Mouse (Mus musculus): Measurements from ENCODE around the gene Rpl18. TPM values are rescaled to one million over a fixed set of nuclear protein-coding genes. Genes with fewer than 3 reads are reported as not detected.

Gene Rpl18
- total RNA-seq (2021), result 100 to 1,000 TPM; 451 to 508 TPM
- long read RNA-seq, experiment 1, transcript Rpl18-201 (6 exons, 679 nt), result major isoform, 44 of 57 reads
- long read RNA-seq, experiment 1, transcript Rpl18-205 (2 exons, 450 nt), result minor isoform, 5 of 57 reads
- long read RNA-seq, experiment 1, partial matches to known transcripts, result 7 of 57 reads
- long read RNA-seq, experiment 1, other reads (novel, unspliced or antisense), result 0 of 57 reads
- long read RNA-seq, experiment 2, transcript Rpl18-201 (6 exons, 679 nt), result major isoform, 48 of 60 reads
- long read RNA-seq, experiment 2, partial matches to known transcripts, result 9 of 60 reads
- long read RNA-seq, experiment 2, other reads (novel, unspliced or antisense), result 0 of 60 reads

DNA sequence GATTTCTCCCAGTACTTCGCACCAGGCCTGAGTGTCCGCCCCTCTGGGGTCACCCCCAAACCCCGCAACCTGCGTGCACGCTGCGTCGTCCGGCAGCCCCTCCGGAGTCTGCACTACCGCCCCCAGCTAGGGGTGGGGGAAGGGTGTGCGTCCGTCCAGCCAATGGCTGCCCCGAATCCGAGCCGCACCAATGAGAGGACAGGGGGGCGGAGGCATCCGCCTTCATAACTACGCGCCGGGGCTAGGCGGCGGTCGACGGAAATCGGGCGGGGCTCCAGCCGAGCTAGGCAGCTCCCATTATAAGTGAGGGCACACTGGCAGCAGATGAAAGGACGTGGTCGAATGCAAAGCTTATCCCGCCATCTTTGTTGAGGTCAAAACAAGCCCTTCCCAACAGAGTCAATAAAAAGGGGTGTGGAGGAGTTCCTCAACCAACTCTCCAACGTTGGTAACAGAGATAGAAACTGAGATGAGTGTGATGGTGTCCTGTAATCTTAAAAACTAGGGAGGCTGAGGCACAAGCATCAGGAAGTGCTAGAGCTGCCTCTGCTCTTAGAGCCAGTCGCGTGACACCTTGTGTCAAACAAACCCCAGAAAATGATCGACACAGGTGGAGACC is at the start of gene Rpl18:
Gene Rpl18 (plus strand): TSS at position 368 of the 619 bp plus-strand sequence.
- intact Hi-C loops (cut with DNase I), result loop anchor here (10.0 kb wide), 2 partner anchors 1160 to 1340 kb away; partner anchors contain the start of gene Nr1h2
- peak; percentile 99 for DNase-seq
- H3K27ac ChIP-seq, result peak within 1 kb of the TSS; percentile 94

DNA sequence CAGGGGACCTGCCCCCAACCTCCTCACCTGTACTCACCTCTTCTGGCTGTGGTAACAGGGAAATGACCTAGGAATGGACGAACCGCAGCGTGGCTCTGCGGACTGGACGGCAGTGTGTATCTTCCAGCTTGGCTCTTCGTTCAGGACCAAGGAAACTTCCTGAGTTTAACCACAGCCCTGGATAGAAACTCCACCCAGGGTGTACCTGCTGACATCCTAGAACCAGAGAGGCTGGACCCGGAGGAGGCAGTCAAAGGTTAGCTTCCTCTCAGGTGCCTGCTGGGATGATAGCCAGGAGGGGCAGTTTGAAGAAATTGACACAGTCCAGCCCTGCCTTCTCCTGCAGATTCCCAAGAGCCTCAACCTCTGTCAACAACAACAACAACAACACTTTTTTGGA is 49.1 kb upstream of the Rpl18 start, which contains the start of gene Fut2:
Gene Fut2 (minus strand): TSS at position 234 of the 400 bp plus-strand sequence.
- TF ChIP-seq CTCF (IDR thresholded peaks at IDR 0.05), result no peak
- Histone ChIP-seq H3K4me3 (no peak within 1 kb of the TSS), H3K27ac (no peak within 1 kb of the TSS)
- DNase-seq, result peak; percentile 8
- intact Hi-C loops (cut with DNase I), result no loop called here

More for the DNA sequence above, at the start of gene Rpl18:
- no peak for TF ChIP-seq CTCF (IDR thresholded peaks at IDR 0.05)
- H3K4me3 ChIP-seq, result peak within 1 kb of the TSS; percentile 93

DNA sequence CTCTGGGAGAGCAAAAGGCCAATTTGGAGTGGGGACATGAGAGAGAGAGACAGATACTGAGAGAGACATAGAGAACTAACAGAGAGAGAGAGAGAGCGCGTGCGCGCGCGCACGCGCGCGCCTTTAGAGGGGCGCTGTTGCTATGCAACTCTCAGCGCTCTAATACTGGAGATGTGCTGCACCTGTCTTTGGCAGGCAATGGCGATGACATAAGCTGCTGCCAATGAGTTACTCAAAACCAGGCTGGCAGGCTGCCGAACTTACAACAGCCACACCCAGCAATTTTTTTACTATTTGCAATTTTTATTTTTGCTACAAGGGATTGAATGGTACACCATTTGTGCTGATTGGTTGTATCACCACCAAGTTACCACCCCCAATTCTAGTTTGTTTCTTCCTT is 47.5 kb upstream of the Rpl18 start:
- no peak overlapping the region for H3K4me3 ChIP-seq
- no peak overlapping the region for H3K27ac ChIP-seq
- no peak for TF ChIP-seq CTCF (IDR thresholded peaks at IDR 0.05)
- intact Hi-C loops (cut with DNase I), result no loop called here
- DNase-seq, result peak; percentile 25

DNA sequence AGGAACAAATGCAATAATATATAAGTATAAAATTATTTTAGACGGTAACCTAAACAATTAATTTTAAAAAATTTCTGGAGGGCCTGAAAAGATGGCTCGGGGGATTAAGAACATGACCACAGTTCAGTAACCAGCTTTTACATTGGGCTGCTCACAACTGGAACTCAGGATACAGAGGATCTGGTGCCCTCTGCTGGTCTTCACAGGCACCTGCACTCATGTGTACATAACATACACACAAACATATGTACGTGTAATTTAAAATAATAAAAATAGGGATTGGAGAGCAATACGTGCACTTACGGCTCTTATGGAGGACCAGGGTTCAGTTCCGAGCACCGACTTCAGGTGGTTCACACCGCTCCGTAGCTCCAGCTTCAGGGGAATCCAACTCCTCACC is 46.3 kb upstream of the Rpl18 start:
- Histone ChIP-seq H3K27ac (no peak overlapping the region), H3K4me3 (no peak overlapping the region)
- intact Hi-C loops (cut with DNase I), result no loop called here
- DNase-seq, result peak; percentile 3
- TF ChIP-seq CTCF (IDR thresholded peaks at IDR 0.05), result peak; percentile 46

DNA sequence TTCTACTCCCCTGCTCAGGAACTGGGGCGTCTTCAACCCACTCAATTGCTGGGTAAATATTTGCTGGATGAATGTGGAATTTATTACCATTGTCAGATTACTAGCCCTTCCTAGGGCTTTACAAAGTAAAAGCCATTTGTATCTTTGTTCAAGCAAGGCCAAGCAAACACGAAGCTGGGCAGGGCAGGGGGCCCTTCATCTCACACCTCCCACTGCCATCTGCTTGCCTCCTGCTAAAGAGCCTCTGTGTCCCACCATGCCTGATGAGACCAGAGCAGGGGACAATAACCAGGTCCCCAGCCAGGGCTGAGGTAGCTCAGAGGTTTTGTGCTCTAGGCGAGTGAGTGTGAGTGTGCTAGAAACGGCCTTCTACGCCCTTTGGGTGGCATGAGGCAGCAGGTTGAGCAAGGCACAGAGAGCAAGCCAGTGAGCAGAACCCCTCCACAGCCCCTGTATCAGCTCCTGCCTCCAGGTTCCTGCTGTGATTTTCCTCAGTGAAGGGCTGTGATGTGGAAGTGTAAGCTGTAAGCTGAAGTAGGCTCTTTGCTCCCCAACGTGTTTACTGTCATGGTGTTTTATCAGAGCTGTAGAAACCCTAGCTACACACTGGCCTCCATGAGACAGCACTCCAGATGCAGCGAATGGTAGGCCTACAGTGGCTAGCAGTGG is 37.5 kb upstream of the Rpl18 start:
- no peak overlapping the region for H3K4me3 ChIP-seq
- intact Hi-C loops (cut with DNase I), result no loop called here
- DNase-seq, result no peak
- TF ChIP-seq CTCF (IDR thresholded peaks at IDR 0.05), result no peak
- no peak overlapping the region for H3K27ac ChIP-seq

DNA sequence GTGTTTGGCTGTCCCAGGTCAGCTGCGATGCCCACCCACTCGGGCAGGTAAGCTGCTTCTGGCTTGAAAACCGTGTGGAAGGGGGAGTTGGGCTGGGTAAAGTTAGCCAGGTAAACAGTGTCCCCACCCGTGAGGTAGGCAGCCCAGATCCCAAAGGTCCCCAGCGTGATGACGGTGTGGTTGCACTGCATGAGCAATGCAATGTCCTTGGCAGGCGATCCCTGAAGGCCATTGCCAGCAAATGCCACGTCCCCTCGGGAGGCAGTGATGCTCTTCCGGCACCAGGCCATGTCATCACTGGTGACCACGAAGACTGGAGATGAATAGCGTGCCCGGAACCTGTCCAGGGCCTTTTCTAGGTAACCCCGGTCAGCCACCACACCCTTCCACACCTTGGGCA is 36.7 kb upstream of the Rpl18 start:
- DNase-seq, result no peak
- no peak overlapping the region for H3K27ac ChIP-seq
- no peak overlapping the region for H3K4me3 ChIP-seq
- TF ChIP-seq CTCF (IDR thresholded peaks at IDR 0.05), result no peak
- intact Hi-C loops (cut with DNase I), result no loop called here

DNA sequence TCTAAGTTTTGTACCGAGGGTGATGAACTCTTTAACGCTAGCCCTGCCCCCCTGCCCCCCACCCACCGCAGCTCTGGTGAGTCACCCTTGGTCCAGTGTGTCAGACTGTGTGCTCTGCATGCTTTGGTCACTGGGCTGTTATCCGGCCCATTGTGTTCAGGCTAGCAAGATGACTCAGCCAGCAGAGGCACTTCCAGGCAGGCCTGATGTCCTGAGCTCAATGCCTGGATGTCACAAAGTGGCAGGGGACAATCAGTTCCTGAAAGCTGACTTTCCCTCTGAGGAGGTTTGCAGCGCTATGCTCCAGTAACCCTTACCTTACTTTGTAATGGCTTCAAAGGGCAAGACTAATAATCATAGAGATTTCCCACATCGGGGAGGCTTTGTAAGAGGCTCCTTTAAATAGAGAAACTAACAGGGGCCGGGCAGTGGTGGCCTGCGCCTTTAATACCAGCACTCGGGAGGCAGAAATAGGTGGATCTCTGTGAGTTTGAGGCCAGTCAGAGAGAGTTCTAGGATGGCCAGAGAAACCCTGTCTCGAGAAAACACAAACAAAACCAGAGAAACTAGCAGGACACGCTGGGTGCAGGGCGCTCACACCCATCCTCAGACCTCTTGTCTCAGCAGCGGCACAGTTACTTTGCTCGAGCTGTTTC is 35.2 kb upstream of the Rpl18 start:
- H3K27ac ChIP-seq, result peak overlapping the region; percentile 90
- TF ChIP-seq CTCF (IDR thresholded peaks at IDR 0.05), result no peak
- no peak overlapping the region for H3K4me3 ChIP-seq
- DNase-seq, result peak; percentile 51
- intact Hi-C loops (cut with DNase I), result loop anchor here (5.0 kb wide), 1 partner anchor 203 kb away; no protein-coding TSS in a partner anchor

DNA sequence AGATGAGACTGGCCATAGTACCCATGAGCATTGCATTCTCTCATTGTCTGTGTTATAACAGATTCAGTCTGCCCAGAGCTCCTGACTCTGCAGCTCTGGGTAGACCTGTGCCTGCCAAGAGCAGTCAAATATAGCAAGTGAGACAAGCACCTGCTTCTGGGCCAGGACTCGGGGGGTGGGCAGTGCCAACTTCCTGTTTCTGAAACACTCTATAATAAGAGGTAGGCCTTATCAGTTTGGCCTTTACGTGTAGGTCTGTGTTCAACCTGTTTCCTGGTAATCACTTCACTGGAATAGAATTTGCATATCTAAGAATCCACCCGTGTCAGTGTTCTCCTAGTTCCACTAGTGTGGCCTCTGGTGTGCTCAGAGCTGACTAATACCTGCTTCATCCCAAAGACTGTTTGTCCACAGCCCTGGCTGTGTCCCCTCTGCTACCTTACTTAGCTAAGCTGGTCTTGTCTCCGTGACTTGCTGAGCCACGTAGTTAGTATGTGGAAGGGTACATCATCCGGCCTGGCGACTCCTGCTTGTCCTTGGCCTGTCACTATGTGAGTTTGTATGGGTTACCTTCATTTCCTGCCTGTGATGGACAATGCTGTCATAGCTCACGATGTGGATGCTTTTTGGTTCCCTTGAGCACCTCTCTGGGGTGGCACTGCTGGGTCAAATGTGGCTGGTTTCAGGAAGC is 34.1 kb upstream of the Rpl18 start:
- TF ChIP-seq CTCF (IDR thresholded peaks at IDR 0.05), result no peak
- peak overlapping the region; percentile 17; the same call in 1 of the 2 replicates for H3K4me3 ChIP-seq
- peak overlapping the region; percentile 90 for H3K27ac ChIP-seq
- intact Hi-C loops (cut with DNase I), result loop anchor here (5.0 kb wide), 1 partner anchor 204 kb away; no protein-coding TSS in a partner anchor
- DNase-seq, result peak; percentile 82

DNA sequence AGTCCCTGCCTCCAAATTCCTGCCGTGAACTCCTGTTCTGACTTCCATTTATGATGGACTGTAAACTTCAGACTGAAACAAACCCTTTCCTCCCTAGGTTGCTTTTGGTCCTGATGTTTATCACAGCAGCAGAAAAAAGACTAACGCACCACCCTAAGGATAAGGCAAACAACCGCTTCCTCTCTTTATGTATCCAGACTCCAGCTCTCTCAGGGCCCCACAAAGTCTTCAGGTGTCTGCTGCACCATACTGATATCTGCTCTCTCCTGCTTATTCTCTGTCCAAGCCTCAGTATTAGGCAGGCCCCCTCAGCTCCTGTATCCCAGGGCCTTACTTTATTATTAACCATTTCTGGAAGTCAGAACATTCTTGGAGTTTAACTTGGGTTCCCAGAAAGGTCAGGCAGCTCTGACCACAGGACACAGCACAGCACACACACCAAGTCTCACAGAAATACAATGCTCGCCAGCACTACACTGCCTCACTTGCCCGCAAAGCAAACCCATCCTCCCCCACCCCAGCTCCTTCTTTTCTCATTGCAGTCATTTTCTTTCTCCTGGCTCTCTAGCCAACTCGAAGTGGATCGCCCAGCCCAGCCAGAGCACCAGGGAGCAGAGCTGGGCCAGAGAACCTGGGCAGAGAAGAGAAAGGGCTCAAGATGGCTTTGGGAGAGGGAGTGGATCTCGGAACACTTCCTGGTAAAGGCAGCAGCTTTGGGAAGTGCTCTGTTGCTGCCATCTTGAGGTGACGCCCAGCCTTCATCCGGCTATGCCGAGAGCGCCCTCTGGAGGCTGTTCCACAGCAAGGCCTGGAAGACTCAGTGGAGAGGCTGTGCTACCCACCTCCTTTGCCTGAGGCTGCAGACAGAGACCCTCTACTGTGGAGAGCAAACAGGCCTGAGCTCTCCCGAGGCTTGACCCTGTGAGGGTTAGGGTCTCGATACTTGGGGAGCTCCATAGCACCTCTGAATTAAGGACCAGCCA is 32.8 kb upstream of the Rpl18 start:
- DNase-seq, result peak; percentile 91
- Histone ChIP-seq H3K27ac (peak overlapping the region; percentile 90), H3K4me3 (peak overlapping the region; percentile 50)
- TF ChIP-seq CTCF (IDR thresholded peaks at IDR 0.05), result no peak; the same call in 1 of the 2 replicates
- intact Hi-C loops (cut with DNase I), result loop anchor here (2.0 to 5.0 kb wide), 2 partner anchors 40 to 205 kb away; no protein-coding TSS in a partner anchor

DNA sequence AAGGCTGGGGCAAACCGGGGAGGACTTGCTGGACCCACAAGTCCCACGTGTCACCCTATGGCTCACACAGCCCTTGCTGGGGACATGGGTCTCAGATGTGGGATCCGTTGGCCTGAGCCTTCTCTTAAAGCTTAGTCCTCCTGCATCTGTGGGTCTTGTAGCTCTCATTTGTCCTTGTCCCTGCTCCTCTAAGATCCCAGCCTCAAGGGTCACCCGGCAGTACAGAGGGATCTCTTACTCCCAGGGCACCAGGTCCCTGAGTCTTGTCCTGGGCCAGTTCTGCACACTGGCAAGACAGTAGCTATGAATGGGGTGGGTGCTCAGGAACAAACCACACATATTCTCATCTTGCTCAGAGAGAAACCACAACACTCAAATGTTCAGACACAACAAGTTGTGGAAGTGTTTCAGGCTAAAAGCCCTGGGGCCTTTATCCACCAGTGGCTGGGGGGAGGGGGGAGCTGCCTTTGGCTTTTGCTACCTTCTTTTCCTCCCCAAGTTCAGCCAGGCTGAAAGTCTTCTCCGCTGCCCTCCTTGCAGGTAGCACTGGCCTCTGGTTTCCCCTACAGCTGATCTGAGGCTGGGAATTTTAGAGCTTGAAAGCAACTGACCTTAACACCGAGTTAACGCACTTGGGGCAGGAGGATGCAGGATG is 31.7 kb upstream of the Rpl18 start, which contains the start of gene Ntn5:
Gene Ntn5 (plus strand): TSS at position 627 of the 655 bp plus-strand sequence.
- DNase-seq, result no peak
- intact Hi-C loops (cut with DNase I), result loop anchor here (2.0 to 5.0 kb wide), 2 partner anchors 41 to 206 kb away; no protein-coding TSS in a partner anchor
- no peak within 1 kb of the TSS for H3K4me3 ChIP-seq
- no peak for TF ChIP-seq CTCF (IDR thresholded peaks at IDR 0.05)
- H3K27ac ChIP-seq, result peak within 1 kb of the TSS; percentile 48; the same call in 1 of the 2 replicates
